Mouse (Mus musculus): ENCODE data around the gene Il15ra. TPM values are rescaled to one million over a fixed set of nuclear protein-coding genes. Genes with fewer than 3 reads are reported as not detected.
A peak's percentile ranks its signal among the peaks of the same experiment; 100 is the strongest.
"Not testable (repeated sequence)": the region's sequence is repeated elsewhere in the genome, so short reads cannot be mapped to it uniquely, and the experiment has no call there.

The Il15ra gene
- polyA plus RNA-seq, 1 experiment from 2014 or later = 5.1 TPM

DNA sequence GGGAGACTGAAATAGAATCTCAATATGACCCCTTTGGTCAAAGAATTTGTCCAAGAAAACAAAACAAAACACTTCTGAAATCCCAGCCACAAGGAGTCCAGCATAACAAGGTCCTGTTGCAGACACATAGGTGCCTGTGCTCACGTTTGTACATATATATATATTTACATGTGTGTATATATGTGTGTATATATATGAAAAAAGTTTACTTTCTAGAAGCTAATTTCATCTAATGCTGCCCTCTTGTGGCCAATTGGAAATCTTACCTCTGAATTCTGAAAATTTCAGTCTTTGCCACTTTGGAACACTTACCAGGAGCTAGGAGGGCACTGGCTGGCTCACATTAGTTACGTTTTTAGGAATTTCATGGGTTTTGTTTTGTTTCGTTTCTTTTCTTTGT, 17.7 kb upstream of the Il15ra start:
- Histone ChIP-seq H3K4me1 (no peaks in the 10 kb centered on the region), H3K9me3 (no peaks in the 10 kb centered on the region), H3K4me3 (no peak overlapping the region), H3K27ac (no peak overlapping the region), H3K36me3 (no peaks in the 10 kb centered on the region), H3K27me3 (ENCODE audit: insufficient read depth, poor library complexity, severe bottlenecking) (no peaks in the 10 kb centered on the region)
- 12% methylated on average over 3 of the region's 3 CpGs for WGBS
- DNase-seq (ENCODE audit: low spot score) = no peak

DNA sequence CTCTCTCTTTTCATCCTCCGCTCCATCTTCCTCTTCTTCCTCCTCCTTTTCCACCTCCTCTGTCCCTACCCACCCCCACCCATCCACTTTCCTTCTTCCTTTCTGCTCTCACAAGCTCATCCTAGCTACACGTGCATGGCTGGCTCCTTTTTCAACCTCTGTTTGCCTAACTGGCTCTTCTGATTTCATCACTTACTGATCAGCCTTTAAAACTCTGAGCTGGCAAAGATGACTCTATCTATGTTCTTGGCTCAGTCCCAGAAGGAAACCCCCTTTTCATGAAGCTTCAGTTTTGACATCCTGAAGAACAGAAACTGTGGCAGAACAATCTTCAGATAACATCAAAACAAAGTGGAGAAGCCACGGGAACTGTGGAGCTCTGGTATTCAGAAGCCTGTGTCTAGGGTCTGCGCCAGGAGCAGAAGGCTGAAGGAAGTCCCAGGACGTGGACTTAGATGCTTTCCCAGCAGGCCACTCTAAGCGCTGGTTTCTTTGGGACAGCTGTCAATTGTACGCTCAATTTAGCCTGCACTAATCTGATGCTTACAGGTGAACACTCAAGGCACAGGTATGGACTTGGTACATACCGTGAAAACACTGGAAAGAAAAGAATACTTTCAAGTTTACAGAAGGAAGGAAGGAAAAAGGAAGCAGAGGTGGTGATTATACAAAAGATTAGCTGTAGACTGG, 14.7 kb upstream of the Il15ra start:
- Histone ChIP-seq H3K4me3 (no peak overlapping the region), H3K36me3 (no peaks in the 10 kb centered on the region), H3K9me3 (no peaks in the 10 kb centered on the region), H3K27ac (no peak overlapping the region), H3K27me3 (ENCODE audit: insufficient read depth, poor library complexity, severe bottlenecking) (no peaks in the 10 kb centered on the region), H3K4me1 (no peaks in the 10 kb centered on the region)
- WGBS = 58% methylated on average over 8 of the region's 8 CpGs
- no peak for DNase-seq (ENCODE audit: low spot score)

DNA sequence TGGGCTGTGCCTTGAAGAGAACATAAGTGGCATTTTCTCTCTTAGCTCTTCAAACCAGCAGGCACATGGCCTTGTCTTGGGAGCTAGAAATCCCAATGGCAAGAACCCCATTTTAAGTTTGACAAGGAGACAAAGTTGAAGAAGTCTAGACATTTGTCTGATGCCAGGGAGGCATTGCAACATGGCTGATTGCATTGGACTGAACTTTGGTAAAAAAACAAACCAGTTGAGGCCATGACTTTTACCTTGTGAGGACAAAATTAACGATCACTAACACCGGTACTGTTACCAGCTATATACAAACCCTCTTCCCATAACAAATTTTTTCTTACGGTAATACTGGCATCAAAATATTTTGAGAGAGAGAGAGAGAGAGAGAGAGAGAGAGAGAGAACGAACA, 11.7 kb upstream of the Il15ra start:
- Histone ChIP-seq H3K27me3 (ENCODE audit: insufficient read depth, poor library complexity, severe bottlenecking) (no peaks in the 10 kb centered on the region), H3K4me1 (no peaks in the 10 kb centered on the region), H3K9me3 (no peaks in the 10 kb centered on the region), H3K36me3 (no peaks in the 10 kb centered on the region), H3K4me3 (no peak overlapping the region), H3K27ac (no peak overlapping the region)
- 82% methylated on average over 4 of the region's 4 CpGs for WGBS
- peak; percentile 6 for DNase-seq (ENCODE audit: low spot score)

DNA sequence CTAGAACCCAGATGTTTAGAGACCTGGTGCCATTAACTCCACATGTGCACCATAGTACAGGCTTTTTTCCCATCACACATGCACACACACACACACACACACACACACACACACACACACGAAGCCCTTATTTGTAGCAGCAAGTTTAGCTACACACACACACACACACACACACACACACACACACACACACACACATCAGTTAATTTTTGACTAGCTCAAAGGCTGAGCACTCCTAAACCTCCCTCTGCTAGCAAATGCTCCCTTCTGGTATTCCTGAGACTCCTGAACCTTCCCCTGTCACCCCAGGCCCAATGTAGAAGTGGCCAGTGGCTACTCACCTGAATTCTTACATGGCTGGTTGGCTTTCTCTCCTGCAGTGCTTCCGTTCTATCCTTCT, 11.0 kb upstream of the Il15ra start:
- H3K4me3 ChIP-seq = no peak overlapping the region
- H3K9me3 ChIP-seq = no peaks in the 10 kb centered on the region
- no peak overlapping the region for H3K27ac ChIP-seq
- no peaks in the 10 kb centered on the region for H3K36me3 ChIP-seq
- H3K27me3 ChIP-seq (ENCODE audit: insufficient read depth, poor library complexity, severe bottlenecking) = no peaks in the 10 kb centered on the region
- peak; percentile 16 for DNase-seq (ENCODE audit: low spot score)
- H3K4me1 ChIP-seq = no peaks in the 10 kb centered on the region
- 61% methylated on average over 2 of the region's 2 CpGs for WGBS

GRCm38 (mm10) chr2:11695867-11696266, 9.2 kb upstream of the Il15ra start:
- Histone ChIP-seq H3K4me3 (no peak overlapping the region), H3K36me3 (no peaks in the 10 kb centered on the region), H3K9me3 (no peaks in the 10 kb centered on the region), H3K4me1 (no peaks in the 10 kb centered on the region), H3K27ac (no peak overlapping the region), H3K27me3 (ENCODE audit: insufficient read depth, poor library complexity, severe bottlenecking) (no peaks in the 10 kb centered on the region)
- no peak for DNase-seq (ENCODE audit: low spot score)
- WGBS = 68% methylated on average over 2 of the region's 2 CpGs

- no peaks in the 10 kb centered on the region for H3K4me1 ChIP-seq
- no peaks in the 10 kb centered on the region for H3K9me3 ChIP-seq
- H3K27ac ChIP-seq = no peak overlapping the region
- DNase-seq (ENCODE audit: low spot score) = no peak
- 0 out of 2 replicates have a peak, but pooled peaks cover 3% of the 10 kb centered on the region for H3K27me3 ChIP-seq (ENCODE audit: insufficient read depth, poor library complexity, severe bottlenecking)
- 72% methylated on average over 5 of the region's 5 CpGs for WGBS
- no peak overlapping the region for H3K4me3 ChIP-seq
- H3K36me3 ChIP-seq = no peaks in the 10 kb centered on the region
Observed at GRCm38 (mm10) chr2:11698994-11699393, 6.1 kb upstream of the Il15ra start.

DNA sequence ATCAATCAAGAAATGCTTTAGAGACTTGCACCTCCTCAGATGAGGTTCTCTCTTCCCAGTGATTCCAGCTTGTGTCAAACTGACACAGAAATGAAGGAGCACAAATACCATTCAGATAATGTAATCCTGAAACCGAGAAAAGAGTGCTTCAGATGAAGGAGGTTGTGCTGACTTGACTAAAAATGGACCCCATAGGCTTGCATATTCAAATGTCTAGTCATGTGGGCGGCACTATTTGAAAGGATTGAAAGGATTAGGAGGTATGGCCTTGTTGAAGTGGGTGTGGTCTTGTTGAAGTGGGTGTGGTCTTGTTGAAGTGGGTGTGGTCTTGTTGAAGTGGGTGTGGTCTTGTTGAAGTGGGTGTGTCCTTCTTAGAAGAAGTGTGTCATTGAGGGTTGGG, 5.2 kb upstream of the Il15ra start:
- no peak overlapping the region for H3K4me3 ChIP-seq
- no peak overlapping the region for H3K27ac ChIP-seq
- H3K4me1 ChIP-seq = no peaks in the 10 kb centered on the region; the same call in 1 of the 2 replicates
- H3K36me3 ChIP-seq = no peaks in the 10 kb centered on the region
- H3K27me3 ChIP-seq (ENCODE audit: insufficient read depth, poor library complexity, severe bottlenecking) = 0 out of 2 replicates have a peak, but pooled peaks cover 8% of the 10 kb centered on the region
- H3K9me3 ChIP-seq = no peaks in the 10 kb centered on the region
- 86% methylated on average over 2 of the region's 2 CpGs for WGBS
- DNase-seq (ENCODE audit: low spot score) = no peak

DNA sequence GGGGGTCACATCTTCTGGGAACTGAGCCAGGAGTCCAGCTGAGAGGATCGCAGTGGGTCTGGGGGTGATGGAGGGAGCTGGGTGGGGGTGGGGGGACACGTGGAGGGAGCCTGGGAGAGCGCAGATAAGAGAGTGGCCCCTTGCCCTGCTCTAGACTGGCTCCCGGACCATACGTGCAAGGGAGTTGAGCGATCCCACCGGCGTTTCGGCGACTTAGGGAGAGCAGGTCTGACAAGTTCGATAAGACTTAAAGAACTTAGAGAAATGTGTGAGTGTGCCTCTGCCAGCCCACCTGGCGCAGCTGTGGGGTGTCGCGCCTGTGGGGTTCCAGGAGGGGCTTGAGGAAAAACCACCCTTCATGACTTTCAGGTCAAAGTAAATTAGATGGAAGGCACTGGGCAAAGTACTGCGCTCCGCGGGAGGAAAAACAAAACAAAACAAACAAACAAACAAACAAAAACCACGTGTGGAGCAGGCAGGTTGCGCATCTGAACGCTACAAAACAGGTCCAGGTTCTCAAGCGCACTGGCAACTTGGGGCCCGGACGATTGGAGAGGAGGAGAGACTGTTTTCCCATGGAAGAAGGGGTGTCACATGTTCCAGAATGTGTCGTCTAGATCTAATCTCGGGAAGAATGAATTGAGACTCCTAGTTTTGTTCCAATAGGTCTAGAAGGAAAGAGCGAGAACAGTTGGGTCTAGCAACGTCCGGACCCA, 1.1 kb downstream of the Il15ra start:
- peaks cover 19% of the 10 kb centered on the region; the same call in 1 of the 2 replicates for H3K27me3 ChIP-seq (ENCODE audit: insufficient read depth, poor library complexity, severe bottlenecking)
- peaks cover 9% of the 10 kb centered on the region; the same call in 1 of the 2 replicates for H3K4me1 ChIP-seq
- DNase-seq (ENCODE audit: low spot score) = peak; percentile 75
- 3% methylated on average over 28 of the region's 28 CpGs for WGBS
- H3K36me3 ChIP-seq = no peaks in the 10 kb centered on the region
- no peaks in the 10 kb centered on the region for H3K9me3 ChIP-seq
- H3K27ac ChIP-seq = peak overlapping the region; percentile 87
- H3K4me3 ChIP-seq = peak overlapping the region; percentile 74

GRCm38 (mm10) chr2:11706746-11707065, 1.6 kb downstream of the Il15ra start:
- Histone ChIP-seq H3K27ac (no peak overlapping the region), H3K36me3 (no peaks in the 10 kb centered on the region), H3K27me3 (ENCODE audit: insufficient read depth, poor library complexity, severe bottlenecking) (peaks cover 19% of the 10 kb centered on the region; the same call in 1 of the 2 replicates), H3K4me1 (peaks cover 9% of the 10 kb centered on the region; the same call in 1 of the 2 replicates), H3K4me3 (peak overlapping the region; percentile 74), H3K9me3 (no peaks in the 10 kb centered on the region)
- no peak for DNase-seq (ENCODE audit: low spot score)
- WGBS = 39% methylated on average over 6 of the region's 6 CpGs

DNA sequence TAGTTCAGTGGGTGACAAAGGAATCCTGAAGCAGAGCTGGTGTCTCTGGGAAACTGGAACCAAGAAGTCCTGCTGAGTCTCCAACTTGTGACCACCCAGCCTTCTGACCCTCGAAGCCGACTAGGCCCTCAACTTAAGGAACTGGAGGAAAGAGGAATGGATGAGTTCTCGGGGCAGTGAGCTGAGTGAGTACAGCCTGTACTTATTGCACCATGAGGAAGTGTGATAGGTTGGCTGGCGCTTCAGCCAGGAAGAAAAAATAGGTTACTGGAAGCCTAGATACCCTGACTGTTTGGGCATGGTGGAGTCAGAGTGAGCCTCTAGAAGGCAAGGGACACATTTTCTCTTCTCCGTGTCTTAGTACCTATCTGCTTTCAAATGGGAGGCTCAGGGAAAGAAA, 3.4 kb downstream of the Il15ra start:
- H3K27ac ChIP-seq = no peak overlapping the region
- WGBS = 77% methylated on average over 5 of the region's 5 CpGs
- DNase-seq (ENCODE audit: low spot score) = no peak
- no peak overlapping the region for H3K4me3 ChIP-seq
- no peaks in the 10 kb centered on the region for H3K36me3 ChIP-seq
- peaks cover 19% of the 10 kb centered on the region; the same call in 1 of the 2 replicates for H3K27me3 ChIP-seq (ENCODE audit: insufficient read depth, poor library complexity, severe bottlenecking)
- peaks cover 9% of the 10 kb centered on the region; the same call in 1 of the 2 replicates for H3K4me1 ChIP-seq
- H3K9me3 ChIP-seq = no peaks in the 10 kb centered on the region

DNA sequence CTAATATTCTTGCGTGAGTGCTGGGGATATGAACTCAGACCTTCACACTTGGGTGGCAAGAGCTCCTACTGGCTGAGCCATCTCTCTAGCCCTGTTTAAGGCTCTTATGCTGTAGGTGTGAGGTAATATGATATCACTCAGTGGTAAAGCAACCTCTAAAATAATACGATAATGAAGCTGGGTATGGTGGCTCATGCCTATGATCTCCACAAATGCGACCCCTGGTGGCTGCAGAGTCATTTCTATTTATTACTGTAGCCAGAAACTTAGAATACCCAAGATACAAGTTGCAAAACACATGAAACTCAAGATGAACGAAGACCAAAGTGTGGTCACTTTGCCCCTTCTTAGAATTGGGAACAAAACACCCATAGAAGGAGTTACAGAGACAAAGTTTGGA, 5.0 kb downstream of the Il15ra start:
- WGBS = 57% methylated on average over 4 of the region's 4 CpGs
- H3K9me3 ChIP-seq; H3K4me1 ChIP-seq; DNase-seq (ENCODE audit: low spot score); H3K4me3 ChIP-seq; H3K27ac ChIP-seq; H3K36me3 ChIP-seq: not testable (repeated sequence)
- H3K27me3 ChIP-seq (ENCODE audit: insufficient read depth, poor library complexity, severe bottlenecking) = peaks cover 11% of the 10 kb centered on the region; the same call in 1 of the 2 replicates

DNA sequence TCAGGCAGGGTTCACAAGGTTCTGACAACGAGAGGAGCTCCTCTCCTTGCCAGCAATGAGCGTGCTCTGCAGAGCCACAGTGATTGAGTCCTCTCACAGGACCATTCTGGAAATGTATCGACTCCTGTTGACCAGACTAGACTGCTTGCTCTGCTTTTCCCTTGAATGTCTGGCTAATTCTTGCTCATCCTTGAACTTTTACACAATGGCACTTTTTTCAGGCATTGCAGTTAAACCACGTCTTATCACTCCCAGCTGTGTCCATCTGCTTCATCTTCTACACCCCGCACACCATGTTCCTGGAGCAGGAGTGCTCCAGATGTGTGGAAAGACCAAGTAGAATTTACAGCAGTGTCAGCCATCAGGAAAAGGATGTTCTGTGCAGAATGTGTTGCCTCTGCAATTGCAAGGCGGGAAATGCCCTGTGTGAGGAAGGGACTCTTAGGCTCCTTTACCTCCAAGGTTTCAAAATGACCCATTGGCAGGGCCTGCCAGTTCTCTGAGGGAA, 7.4 kb downstream of the Il15ra start:
- H3K9me3 ChIP-seq = no peaks in the 10 kb centered on the region
- no peaks in the 10 kb centered on the region for H3K4me1 ChIP-seq
- WGBS = 76% methylated on average over 6 of the region's 6 CpGs
- 0 out of 2 replicates have a peak, but pooled peaks cover 3% of the 10 kb centered on the region for H3K27me3 ChIP-seq (ENCODE audit: insufficient read depth, poor library complexity, severe bottlenecking)
- H3K36me3 ChIP-seq = no peaks in the 10 kb centered on the region
- DNase-seq (ENCODE audit: low spot score) = peak; percentile 45
- no peak overlapping the region for H3K4me3 ChIP-seq
- H3K27ac ChIP-seq = no peak overlapping the region

GRCm38 (mm10) chr2:11713021-11713420, 7.9 kb downstream of the Il15ra start:
- Histone ChIP-seq H3K9me3 (no peaks in the 10 kb centered on the region), H3K4me3 (no peak overlapping the region), H3K36me3 (no peaks in the 10 kb centered on the region), H3K27me3 (ENCODE audit: insufficient read depth, poor library complexity, severe bottlenecking) (0 out of 2 replicates have a peak, but pooled peaks cover 3% of the 10 kb centered on the region), H3K27ac (no peak overlapping the region), H3K4me1 (no peaks in the 10 kb centered on the region)
- WGBS = 69% methylated on average over 3 of the region's 3 CpGs
- no peak for DNase-seq (ENCODE audit: low spot score)
